Mouse (Mus musculus): ENCODE measurements around the gene Anxa2.

Anxa2 gene

DNA sequence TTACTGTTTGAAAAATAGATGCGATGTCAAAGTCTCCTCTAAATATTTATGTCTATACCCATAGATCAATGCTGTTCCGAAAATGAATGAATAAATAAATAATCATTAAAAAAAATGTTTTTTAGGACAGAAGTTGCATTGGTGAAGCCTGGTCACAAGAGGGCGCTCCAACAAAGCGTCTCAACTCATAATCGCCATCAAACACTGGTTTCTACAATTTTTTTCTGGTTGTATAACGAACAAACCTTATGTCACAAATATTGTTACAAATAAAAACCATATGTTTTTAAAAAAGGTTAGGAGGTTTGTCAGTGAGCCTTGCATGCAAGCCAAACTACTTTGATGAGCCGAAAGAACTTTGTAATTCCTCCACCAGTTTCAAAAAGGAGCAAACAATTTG, 52.2 kb downstream of the Anxa2 start:
- peak in 1 of 2 experiments; percentile 37 for DNase-seq (ENCODE audit: low read depth in 2 of 2, low spot score in 2 of 2)

DNA sequence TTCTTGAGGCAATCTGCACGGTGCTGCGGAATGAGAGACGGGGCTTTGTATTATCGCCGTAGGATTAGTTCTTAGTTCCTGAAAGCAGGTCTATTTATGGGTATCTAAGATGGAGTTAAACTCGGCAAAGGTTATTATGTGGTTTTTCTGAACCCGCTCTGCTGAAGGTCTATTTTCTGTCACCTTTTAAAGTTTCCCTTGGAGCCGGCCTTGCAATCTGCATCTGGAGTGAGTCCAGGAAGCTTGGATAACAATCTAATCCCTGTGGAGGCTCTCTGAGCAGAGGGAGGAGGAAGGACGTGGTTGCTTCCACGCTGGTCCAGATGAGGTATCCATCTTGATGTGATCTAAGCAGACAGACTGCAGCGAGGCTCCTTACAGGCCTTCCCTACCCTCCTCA, 53.8 kb downstream of the Anxa2 start:
- no peak for DNase-seq (ENCODE audit: low read depth in 2 of 2, low spot score in 2 of 2)

DNA sequence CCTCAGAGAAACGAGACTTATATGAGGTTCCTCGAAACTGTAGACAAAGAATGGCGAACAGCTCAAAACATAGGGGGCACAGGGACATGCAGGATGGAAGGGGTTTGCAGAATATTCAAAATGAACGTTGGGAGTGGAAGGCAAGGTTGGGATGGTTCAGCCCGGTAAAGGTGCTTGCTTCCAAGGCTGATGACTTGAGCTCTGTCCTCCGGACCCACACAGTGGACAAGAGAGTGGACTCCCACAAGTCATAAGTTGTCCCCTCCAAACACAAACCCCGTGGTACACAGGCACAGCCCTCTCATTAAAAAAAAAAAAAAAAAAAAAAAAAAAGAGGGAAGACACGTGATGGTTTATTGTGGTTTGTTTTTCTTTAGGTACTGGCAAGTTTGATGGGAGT, 54.6 kb downstream of the Anxa2 start:
- DNase-seq (ENCODE audit: low read depth in 2 of 2, low spot score in 2 of 2) = no peak

DNA sequence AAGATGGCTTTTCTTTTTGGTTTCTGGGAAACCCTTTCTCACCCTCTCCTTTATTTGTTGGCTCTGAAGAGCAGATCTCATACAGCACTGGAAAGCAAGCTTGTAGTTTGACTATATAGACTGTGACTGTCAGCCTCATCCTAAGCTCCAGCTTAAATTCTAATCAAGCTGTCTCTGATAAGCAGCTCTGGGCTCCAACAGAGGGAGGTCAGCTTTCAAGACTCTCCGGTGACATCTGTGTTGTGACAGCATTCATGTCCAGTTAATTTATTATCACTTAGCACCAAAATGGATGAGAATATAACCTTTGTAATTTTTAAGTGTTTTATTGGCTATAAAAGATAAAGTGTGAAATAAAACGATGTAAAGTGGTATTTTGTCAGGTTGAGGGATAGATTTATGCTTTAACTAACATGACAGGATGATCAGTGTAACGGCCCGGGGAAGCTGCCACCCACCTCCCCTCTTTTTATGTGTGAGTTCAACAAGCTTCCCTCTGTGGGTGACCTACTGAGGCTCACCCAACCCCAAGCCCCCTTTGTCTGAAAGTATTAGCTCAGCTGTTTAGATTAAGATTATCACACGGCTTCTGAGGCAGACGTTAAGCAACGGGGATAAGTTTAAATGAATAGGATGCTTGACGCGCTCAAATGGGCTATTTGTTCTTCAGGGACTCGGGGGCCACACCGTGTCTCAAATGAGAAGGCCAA, 58.6 kb downstream of the Anxa2 start:
- DNase-seq (ENCODE audit: low read depth in 2 of 2, low spot score in 2 of 2) = no peak

DNA sequence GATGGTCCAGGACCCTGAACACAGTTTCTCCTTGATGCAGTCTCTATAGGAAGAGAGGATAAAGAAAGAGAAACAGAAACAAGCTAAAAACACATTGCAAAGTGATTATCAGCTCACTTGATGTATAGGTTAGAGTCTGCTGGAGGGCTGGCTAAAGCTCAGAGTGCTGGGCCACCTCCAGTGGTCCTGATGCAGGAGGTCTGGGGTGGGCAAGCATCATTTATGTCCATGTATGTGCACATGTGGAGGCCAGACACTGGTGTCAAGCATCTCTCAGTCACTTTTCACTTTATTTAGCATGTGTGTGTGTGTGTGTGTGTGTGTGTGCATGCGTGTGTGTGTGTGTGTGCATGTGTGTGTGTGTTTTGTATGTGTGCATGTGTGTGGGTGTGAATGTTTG, 59.3 kb downstream of the Anxa2 start:
- no peak for DNase-seq (ENCODE audit: low read depth in 2 of 2, low spot score in 2 of 2)

DNA sequence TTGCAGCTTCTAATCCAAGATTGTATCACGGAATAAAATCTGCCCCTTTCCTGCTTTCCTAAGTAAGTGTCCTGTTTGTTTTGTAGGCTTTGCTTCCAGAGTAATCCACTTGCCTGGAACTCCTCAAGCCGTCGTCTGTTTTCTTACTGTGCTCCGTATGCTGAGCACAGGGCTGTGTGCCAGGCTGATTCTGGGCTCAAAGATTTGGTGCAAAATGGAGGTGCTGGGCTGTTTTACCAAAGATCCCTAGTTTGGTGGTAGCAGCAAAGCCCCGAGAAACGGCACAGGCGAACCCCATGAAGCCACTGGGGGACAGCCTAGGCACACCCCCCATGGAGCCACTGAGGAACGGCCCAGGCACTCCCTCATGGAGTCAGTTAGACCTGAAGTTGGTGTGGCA, 60.8 kb downstream of the Anxa2 start:
- no peak for DNase-seq (ENCODE audit: low read depth in 2 of 2, low spot score in 2 of 2)

DNA sequence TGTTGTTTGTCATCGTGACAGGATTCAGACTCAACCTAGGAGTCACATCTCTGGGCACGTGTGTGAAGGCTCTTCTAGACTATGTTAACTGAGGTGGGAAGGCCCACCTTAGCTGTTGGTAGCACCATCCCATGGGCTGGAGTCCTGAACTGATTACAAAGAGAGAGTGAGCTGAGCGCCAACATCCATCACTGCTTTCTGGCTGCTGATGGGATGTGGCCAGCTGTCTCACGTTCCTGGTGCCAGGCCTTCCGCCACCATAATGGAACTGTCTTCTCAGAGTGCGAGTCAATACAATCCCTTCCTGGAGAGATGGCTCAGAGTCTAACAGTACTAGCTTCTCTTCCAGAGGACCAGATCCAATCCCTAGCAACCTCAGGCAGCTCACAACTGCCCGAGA, 62.0 kb downstream of the Anxa2 start:
- DNase-seq (ENCODE audit: low read depth in 2 of 2, low spot score in 2 of 2) = no peak

DNA sequence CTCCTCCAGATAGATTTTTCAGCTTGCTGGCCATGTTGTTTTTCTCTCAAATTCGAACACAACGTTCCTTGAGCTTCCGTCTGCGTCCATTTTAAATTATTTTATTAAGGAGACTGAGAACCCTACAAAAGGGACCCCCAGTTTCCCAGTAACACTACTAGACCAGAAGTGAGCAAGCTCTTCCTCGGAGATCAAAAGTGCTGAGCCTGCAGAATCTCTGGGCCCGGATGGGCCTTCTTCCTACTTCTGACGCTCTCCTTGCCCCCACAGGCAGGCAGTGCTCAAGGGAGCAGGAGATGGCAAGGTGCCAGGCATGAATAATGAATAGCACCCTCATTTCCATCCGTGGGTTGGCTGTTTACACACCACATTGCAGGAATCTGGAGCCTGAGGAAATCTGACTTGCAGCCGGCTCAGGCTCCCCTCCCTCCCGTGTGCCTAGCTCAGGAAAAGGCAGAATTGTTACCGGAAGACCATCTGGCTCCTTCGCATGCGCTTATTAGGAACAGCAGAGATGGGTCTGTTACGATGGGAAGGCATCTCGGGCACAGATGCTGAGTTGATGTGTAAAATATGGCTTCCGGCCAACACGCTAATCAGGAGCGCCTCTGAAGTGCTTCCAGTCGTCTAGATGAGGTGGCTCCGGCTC, 64.1 kb downstream of the Anxa2 start:
- no peak for DNase-seq (ENCODE audit: low read depth in 2 of 2, low spot score in 2 of 2)
